Mouse (Mus musculus) liver, embryonic 12.5 days (tissue): Measurements from ENCODE around the gene Ccpg1. TPM values are rescaled to one million over a fixed set of nuclear protein-coding genes. Genes with fewer than 3 reads are reported as not detected.

Source experiments
- ATAC-seq: fragments of 200-750 bp; cut with Nextera tagmentation; 2 replicates; pipeline ENCODE4 v1.8.0; 2017; ENCODE audit warnings: moderate number of reproducible peaks, mild to moderate bottlenecking, moderate library complexity
- H3K27ac ChIP-seq: fragments of 300-500 bp; sonication (generic); 2 replicates; pipeline ENCODE4 v1.5.1; 2016; ENCODE audit warnings: mild to moderate bottlenecking
- H3K27me3 ChIP-seq: fragments of 300-500 bp; sonication (generic); replicated peaks from 2 replicates; pipeline ENCODE4 v1.6.1; 2016; ENCODE audit warnings: mild to moderate bottlenecking, moderate library complexity
- H3K36me3 ChIP-seq: fragments of 300-500 bp; sonication (generic); 2 replicates; pipeline ENCODE4 v1.6.1; 2016; ENCODE audit warnings: mild to moderate bottlenecking, moderate library complexity
- H3K4me1 ChIP-seq: fragments of 300-500 bp; sonication (generic); 2 replicates; pipeline ENCODE4 v1.6.1; 2016
- H3K4me2 ChIP-seq: fragments of 300-500 bp; sonication (generic); 2 replicates; pipeline ENCODE4 v1.6.1; 2016; ENCODE audit warnings: mild to moderate bottlenecking, moderate library complexity
- H3K4me3 ChIP-seq: fragments of 300-500 bp; sonication (generic); 2 replicates; pipeline ENCODE4 v1.5.1; 2016; ENCODE audit warnings: mild to moderate bottlenecking, moderate library complexity
- H3K9ac ChIP-seq: fragments of 300-500 bp; sonication (generic); 2 replicates; pipeline ENCODE4 v1.6.1; 2016; ENCODE audit warnings: mild to moderate bottlenecking, moderate library complexity
- H3K9me3 ChIP-seq: fragments of 300-500 bp; sonication (generic); replicated peaks from 2 replicates; pipeline ENCODE4 v1.6.1; 2016; ENCODE audit warnings: mild to moderate bottlenecking, moderate library complexity
- WGBS: fragments of 180-500 bp; shearing (Covaris S2); methylation state at CpG from one replicate; pipeline ENCODE4 v1.1.7; 2016; ENCODE audit not compliant: insufficient replicate concordance; 5-methylcytosine and 5-hydroxymethylcytosine counted together
- microRNA-seq: library from miRNA; unstranded; fragments of <30 nt; microRNA quantifications from one replicate; pipeline ENCODE4, GENCODE M21; 2017
- polyA plus RNA-seq: library from polyadenylated mRNA; unstranded; fragments of >200 nt; fragmentation: Nextera tagmentation; extraction: Ambion mirVana; gene quantifications from 2 replicates; pipeline ENCODE4 v1.2.1, GENCODE M21; 2016

Gene Ccpg1
- polyA plus RNA-seq, 1 experiment from 2014 or later = 12.6 TPM

GRCm38 (mm10) chr9:73055441-73055911 lies 70.2 kb downstream of the Ccpg1 start:
- no peak overlapping the region for H3K27ac ChIP-seq
- ATAC-seq = no peak

GRCm38 (mm10) chr9:73059224-73059623 lies 74.0 kb downstream of the Ccpg1 start:
- Histone ChIP-seq H3K27me3 (no peaks in the 10 kb centered on the region), H3K27ac (no peak overlapping the region), H3K4me1 (peaks cover 4% of the 10 kb centered on the region; the same call in 1 of the 2 replicates), H3K36me3 (no peaks in the 10 kb centered on the region), H3K4me2 (no peak overlapping the region), H3K4me3 (no peak overlapping the region), H3K9ac (no peak overlapping the region), H3K9me3 (no peaks in the 10 kb centered on the region)
- 85% methylated on average over 4 of the region's 4 CpGs for WGBS
- ATAC-seq = no peak

More at GRCm38 (mm10) chr9:73055441-73055911, 70.2 kb downstream of the Ccpg1 start:
- Histone ChIP-seq H3K4me3 (no peak overlapping the region), H3K4me1 (no peaks in the 10 kb centered on the region), H3K36me3 (no peaks in the 10 kb centered on the region), H3K27me3 (no peaks in the 10 kb centered on the region), H3K4me2 (no peak overlapping the region), H3K9me3 (no peaks in the 10 kb centered on the region), H3K9ac (no peak overlapping the region)
- 59% methylated on average over 10 of the region's 10 CpGs for WGBS

GRCm38 (mm10) chr9:73063621-73064290 lies 78.5 kb downstream of the Ccpg1 start:
- H3K27ac ChIP-seq = no peak overlapping the region
- no peak overlapping the region for H3K4me3 ChIP-seq
- no peaks in the 10 kb centered on the region for H3K27me3 ChIP-seq
- no peak for ATAC-seq
- no peaks in the 10 kb centered on the region for H3K9me3 ChIP-seq
- no peaks in the 10 kb centered on the region for H3K36me3 ChIP-seq
- WGBS = 62% methylated on average over 15 of the region's 15 CpGs
- peaks cover 25% of the 10 kb centered on the region for H3K4me1 ChIP-seq
- H3K4me2 ChIP-seq = peak overlapping the region; percentile 10; the same call in 1 of the 2 replicates
- H3K9ac ChIP-seq = no peak overlapping the region

Small RNA genes lying within 50 kb of the gene (microRNA-seq; reads per million reads assigned to microRNA genes)
- not detected for gene Gm27353

Other genes with a start within 250 kb of the Ccpg1 start
- gene Prtg, start 178.6 kb upstream of the Ccpg1 start, polyA plus RNA-seq = 0.37 and 0.52 TPM in 2 replicates
- gene Pygo1, start 59.8 kb upstream of the Ccpg1 start, polyA plus RNA-seq = 0.35 and 0.48 TPM in 2 replicates
- 0.10 and 0.37 TPM in 2 replicates for gene Dyx1c1, start 26.6 kb upstream of the Ccpg1 start, polyA plus RNA-seq
- gene Gm44503, start 26.6 kb upstream of the Ccpg1 start, polyA plus RNA-seq = 0.13 TPM in 1 of 2 replicates, not detected in the other
- 4.4 and 4.6 TPM in 2 replicates for gene Ccpg1os, start within 50 bp of the Ccpg1 start, polyA plus RNA-seq
- gene Pigb, start 54.9 kb downstream of the Ccpg1 start, polyA plus RNA-seq = 8.0 and 8.3 TPM in 2 replicates
- gene Rab27a, start 59.4 kb downstream of the Ccpg1 start, polyA plus RNA-seq = 4.8 and 5.2 TPM in 2 replicates
- gene Khdc3, start 116.4 kb downstream of the Ccpg1 start, polyA plus RNA-seq = not detected in 2 replicates
- gene Gm20509, start 117.0 kb downstream of the Ccpg1 start, polyA plus RNA-seq = not detected in 2 replicates
- gene Rsl24d1, start 128.0 kb downstream of the Ccpg1 start, polyA plus RNA-seq = 92.7 and 93.7 TPM in 2 replicates